Mouse (Mus musculus) spleen, postnatal 14 days (tissue): ENCODE data around the gene Bcar3.
A peak's percentile ranks its signal among the peaks of the same experiment; 100 is the strongest.
"Not testable (repeated sequence)": the region's sequence is repeated elsewhere in the genome, so short reads cannot be mapped to it uniquely, and the experiment has no call there.

Experiments used
- DNase-seq, 2 experiments: peaks; one replicate each; pipeline ENCODE4 v3.0.0; 2021 to 2022; ENCODE audit warnings: low spot score in 2 of 2

Gene Bcar3

DNA sequence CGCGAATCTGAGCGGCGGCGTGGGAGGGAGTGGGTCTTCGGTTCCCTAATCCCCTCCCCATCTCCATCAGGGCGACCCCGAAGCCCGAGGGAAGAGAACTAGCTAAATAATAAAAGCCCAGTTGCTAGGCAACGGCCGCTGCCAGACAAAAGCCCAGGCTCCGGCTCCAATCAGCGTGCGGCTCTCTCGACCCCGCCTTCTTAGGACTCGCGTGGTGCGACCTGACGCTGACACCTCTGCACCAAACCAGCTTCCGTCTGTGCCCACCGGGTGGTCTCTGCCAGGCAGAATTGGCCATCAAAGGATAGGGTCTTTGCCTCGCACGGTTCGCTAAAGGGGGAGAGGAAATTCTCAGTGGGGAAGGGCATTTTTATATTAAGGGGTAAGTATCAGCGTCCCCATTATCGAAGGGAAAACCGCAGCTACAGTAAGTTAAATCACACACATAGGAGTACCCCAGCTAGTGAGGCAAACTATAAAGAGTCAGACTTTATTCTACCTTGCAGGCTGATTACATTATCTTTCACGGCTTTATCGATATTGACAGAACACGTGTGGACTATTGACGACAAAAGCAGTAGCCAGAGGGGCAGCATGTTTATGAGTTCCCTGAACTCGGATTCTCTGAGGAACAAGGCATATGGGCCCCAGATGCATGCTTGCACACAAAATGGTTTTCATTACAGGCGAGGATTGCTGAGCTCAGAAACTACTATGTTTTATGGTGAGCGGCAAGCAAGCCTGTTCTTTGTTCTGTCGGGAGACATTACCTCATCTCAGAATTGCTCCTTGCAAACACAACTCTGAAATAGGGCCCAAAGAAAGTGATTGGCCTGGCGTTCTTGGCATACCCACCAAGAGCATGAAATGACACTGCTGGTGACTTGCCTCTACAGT lies at the start of gene Bcar3:
TSS of gene Bcar3 (plus strand) at position 183 of the 897 bp plus-strand sequence.
- DNase-seq, result peak; percentile 56 to 70

DNA sequence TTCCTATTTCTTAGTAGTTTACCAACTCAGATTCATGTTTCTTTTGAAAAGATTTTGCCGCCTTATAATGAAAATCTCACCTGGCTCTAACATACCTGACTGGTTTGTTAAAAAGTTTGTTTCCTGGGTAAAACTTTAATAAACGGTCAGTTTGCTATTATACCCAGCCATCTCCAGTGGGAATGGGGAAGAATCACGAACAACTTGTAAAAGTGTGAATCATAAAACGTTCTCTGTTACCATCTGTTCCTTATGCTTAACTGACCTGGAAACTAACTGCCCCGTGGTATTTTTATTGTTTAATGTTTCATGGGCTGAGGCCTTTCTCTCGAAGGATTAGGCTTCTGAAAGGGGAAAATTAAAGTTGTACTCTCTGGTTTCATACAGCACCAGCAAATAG lies 49.2 kb upstream of the Bcar3 start:
- no peak for DNase-seq

DNA sequence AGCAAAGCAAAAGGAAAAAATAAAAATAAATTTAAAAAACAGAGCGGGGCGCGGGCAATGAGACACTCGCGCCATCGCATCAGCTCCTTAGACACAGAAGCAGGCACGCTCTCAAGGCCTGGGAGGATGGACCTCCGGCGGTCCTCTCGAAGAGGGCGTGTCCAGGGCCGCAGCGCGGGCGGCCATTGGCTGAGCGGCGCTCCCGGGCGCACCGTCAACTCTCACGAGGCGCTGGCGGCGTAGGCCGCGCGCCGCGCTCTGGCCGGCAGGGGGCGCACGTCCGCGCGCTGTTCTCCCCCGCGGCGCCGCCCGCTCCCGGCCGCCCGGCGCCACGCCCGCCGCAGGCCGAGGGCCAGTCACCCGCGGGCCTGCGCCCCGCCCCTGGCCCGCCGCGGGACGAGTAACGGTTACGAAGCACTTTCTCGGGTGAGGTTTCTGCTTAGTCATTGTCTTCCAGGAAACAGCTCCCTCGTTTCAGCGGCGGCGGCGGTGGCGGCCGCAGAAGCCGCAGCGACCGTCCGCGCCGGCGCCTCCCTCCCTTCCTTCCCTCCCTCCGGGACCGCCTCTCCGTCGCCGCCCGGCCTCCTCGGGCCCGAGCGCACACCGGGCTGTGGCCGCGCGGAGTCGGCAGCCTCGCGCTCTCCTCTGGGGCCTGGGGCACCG lies 48.6 kb upstream of the Bcar3 start, which contains the start of gene Gclm:
TSS of gene Gclm (plus strand) at position 343 of the 663 bp plus-strand sequence.
- peak; percentile 84 to 91 for DNase-seq

DNA sequence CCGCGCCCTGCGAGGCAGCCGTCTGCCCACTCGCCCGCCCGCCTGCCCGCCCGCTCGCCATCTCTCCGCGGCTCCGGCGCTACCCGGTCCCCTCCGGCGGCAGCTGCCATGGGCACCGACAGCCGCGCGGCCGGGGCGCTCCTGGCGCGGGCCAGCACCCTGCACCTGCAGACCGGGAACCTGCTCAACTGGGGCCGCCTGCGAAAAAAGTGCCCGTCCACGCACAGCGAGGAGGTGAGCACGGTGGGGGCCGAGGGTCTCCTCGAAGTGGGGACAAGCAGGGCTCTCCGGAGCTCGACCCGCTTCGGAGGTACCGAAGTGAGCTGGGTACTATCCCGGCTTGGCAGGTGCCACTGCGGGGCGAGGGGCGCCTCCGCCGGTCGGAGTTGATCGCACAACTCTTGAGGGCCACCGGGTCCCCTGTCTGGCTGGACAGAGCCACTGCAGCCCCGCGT lies 48.0 kb upstream of the Bcar3 start:
- DNase-seq, result peak; percentile 40 to 58

DNA sequence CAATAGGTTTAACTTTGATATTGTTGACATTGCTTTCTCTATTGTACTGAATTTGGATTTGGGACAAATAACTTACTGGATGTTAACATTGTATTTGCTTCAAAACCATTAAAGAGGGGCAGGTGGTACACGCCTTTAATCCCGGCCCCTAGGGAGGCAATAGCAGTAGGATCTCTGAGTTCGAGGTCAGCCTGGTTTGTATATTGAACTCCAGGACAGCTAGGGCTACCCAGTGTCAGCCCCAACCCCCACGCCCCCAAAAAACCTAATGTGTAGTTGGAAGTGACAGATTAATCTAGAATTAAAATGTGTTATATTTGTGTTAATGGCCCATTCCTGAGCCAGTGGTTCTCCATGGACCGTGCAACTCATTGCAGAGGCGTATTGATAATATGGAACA lies 47.5 kb upstream of the Bcar3 start:
- DNase-seq, result no peak

DNA sequence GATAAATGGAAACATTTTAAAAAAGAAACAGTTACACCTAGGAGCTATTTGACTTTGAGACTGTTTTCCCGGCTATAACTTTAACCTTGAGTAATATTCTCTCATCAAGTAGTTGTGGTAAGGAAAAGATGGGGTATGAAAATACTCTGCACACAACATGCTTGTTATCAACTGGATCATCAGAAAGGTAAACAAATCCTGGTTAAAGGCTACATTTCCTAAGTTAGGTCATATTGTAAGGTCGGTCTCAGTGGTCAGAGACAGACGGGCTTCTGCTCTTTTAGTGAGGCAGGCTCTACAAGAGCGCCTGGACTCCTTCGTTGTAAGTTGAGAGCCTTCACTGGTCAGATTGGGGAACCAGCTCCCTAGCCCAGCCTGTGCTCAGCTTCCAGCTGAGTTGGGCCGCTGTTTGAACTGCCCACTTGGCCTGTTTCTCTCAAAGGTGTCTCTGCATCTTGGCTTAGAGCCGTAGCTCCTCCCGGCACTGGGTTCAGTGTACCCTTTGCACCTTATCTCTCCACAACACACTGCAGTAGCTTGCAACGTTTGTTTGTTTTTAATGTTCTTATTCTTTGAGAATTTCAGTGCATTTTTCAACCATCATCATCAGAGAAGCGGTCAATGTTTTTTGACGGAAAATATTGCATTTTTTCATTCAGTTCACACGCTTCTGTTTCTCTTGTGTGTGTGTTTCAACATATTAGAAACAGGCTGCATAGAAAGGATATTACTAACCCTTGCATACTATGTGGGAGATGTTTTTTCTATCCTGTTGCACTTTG lies 46.8 kb upstream of the Bcar3 start:
- peak in 1 of 2 experiments; percentile 36 for DNase-seq

DNA sequence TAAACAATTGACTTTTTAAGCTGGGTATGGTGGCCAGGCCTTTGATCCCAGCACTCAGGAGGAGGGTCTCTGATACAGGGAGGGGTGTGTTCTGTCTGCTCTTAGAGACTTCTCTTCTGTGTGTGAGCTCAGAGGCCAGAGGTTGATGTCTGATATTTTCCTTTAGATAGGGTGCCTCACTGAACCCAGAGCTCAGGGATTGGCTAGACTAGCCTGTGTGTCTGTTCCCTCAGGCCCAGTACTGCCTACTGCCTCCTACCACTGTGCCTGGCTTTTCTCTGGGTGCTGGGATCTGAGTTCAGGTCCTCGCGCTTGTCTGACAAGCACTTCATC lies 46.2 kb upstream of the Bcar3 start:
- DNase-seq, result no peak

DNA sequence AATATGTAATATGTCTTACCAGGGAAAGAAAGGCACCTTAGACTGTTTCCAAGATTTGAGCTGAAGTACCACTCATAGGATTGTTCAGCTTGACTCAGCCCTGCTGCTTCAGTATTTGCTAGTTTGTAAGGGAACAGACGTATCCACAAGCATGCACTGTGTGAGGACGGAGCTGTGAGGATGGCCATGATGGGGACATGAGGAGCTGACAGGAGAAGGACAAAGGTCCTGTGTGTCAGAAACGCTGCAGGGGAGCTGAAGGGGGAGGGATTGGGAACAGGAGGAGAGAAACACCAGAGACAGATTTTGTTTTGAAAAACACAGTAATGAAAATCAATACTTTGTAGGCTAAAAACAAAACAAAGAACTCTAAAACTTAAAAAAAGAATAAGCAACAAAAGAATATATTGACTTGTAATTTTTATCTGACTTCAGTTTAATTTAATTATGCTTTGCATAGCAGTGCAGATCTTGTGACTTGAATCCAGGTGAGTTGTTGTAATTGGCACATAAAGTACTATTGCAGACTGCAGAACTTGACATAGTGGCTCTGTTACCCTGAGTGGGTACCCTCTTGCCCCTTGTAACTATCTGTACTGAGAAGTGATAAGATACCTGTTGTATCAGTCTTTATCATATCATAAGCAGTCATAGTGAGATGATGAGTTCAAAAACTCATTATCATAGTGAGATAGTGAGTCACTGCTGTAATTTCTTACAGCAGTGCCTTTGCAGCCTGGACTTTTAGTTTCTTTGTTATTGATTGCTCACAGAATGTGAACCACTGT lies 41.3 kb upstream of the Bcar3 start:
- no peak for DNase-seq

DNA sequence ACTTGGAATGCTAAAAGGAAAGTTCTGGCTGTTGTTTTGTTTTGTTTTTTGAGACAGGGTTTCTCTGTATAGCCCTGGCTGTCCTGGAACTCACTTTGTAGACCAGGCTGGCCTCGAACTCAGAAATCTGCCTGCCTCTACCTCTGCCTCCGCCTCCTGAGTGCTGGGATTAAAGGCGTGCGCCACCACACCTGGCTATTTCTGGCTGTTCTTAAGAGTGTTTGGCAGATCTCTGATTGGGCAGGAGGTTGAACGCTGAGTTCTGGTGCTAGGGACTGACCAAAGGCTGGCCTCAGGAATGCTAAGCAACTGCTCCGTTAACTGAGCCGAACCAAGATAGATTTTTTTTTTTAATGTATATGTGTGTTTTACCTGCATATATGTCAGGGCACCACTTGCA lies 39.9 kb upstream of the Bcar3 start:
- not testable (repeated sequence) for DNase-seq

DNA sequence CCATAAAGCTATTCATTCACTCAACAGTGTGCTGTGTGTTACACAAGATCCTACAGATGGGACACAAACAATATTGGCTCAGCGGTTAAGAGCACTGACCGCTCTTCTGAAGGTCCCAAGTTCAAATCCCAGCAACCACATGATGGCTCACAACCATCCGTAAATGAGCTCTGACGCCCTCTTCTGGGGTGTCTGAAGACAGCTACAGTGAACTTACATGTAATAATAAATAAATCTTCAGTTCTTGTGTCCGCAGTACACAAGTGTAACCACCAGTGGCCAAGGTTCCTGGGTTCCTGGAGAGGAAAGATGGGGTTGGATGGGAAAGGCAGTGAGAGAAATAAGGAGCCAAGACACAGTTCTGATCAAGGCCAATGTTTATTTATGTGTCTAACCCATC lies 23.9 kb upstream of the Bcar3 start:
- no peak for DNase-seq

DNA sequence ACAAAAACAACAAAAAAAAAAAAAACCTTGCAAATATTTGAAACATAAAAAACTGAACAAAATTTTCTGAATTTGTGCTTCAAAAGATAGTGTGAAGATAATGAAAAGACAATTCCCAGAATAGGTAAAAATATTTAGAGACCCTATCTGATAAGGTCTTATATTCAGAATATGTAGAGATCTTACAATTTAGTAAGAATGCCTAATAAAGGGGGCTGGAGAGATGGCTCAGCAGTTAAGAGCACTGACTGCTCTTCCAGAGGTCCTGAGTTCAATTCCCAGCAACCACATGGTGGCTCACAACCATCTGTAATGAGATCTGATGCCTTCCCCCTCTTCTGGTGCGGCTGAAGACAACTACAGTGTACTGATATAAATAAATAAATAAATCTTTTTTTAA lies 21.4 kb upstream of the Bcar3 start:
- not testable (repeated sequence) for DNase-seq

DNA sequence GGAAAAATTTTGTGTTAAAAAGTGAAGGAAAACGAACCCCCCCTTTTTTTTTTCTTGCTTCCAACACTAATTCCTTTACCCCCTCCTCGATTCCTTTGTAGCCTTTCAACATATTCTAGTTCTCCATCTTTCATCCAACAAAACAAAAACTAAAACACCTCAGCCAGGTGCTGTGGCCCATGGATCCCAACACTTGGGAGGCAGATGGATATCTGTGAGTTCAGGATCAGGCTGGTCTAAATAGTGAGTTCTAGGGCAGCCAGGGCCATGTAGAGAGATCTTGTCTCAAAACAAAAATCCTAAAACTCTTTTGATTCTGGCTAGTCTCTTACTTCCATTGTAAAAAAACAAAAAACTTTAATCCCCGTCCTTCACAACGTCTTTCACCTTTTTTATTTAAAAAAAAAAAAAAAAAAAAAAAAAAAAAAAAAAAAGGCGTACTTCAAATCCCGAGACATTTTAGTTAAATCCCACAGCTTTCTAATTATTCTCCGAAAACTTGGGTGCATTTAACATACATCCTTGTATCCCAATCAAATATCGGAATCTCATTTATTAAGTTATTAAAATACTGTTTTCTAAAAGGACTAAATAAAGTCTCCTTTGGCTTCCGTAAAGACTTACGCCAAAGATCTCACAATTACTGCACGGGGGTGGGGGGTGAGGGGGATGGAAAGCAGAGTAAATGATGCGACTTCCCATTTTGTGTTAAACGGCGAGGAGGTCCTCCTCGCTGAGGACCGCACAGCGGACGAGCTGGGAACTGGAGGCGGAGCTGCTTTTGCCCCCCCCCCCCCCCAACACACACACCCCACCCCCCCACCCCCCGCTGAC lies 20.3 kb upstream of the Bcar3 start:
- no peak for DNase-seq

DNA sequence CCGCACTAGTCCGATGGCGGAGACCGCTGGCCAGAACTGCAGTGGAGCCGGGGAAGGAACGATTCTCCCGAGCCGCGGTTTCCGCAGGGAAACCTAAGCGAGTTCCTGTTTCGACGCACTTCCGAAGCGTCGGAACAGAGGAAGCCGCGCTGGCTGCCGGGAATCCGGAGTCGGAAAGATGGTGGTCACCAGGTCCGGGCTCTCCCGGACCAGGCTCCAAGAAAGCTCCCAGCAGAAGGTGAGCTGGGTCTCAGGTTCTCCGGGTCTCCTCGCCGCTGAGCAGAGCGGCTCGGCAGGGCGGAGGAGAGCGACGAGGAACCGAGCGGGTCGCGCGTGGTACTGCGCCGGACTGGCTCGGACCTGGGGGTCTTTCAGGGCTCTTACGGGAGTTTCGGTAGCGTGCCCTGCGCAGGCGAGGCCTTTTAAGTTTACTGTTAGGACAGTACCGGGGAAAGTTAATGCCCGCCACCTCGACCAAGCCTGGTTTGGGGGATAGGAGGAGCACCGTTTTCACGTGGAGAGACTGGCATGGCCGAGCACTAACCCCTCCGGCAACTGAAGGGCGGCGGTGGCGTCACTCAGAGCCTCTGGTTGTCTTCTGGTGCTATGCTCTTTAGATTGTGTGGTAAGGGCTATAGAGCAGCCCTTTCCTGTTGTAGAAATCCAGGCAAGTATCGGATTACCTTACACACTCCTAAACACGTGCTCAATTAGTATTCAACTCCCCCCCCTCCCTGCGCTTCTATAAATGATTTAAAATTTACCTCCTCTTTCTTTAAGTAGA lies 19.5 kb upstream of the Bcar3 start, which contains the start of gene Dnttip2:
TSS of gene Dnttip2 (plus strand) at position 148 of the 784 bp plus-strand sequence.
- peak; percentile 74 to 84 for DNase-seq

DNA sequence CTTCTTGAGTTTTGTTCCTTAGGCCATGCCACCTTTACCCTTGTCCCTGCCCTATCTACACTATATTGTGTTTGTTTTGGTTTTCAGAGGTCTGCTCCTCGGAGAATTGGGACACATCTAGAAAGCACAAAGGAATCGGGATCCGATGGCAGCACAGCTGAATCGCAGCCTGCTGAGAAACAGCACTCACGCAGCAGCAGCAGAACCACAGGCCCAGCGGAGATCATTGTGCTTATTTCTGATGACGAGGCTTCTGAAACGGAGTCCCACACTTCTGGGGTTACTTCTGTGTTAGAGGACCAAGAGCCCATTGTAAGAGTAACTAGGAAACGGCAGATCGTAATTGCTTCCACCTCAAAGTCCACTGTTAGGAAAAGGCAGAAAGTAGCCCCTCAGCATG lies 18.8 kb upstream of the Bcar3 start:
- DNase-seq, result no peak

DNA sequence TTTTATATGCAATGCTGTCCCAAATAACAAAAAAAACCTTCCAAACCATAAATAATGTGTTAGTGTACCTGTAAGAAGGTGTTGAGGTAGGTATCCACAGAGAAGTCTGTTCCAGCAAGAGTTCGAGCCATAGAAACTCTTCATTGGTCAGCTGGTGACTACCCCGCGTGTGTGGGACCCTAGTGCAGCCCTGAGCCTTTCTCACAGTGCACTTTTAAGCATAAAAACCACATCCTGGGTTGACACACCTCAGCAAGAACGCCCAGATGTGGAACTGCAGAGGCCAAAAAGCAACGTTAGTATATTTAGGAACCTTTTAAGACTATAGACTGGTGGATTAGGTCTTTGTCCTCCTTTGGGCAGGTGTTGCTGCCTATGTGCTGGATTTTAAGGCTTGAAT lies 6.7 kb upstream of the Bcar3 start:
- no peak for DNase-seq

DNA sequence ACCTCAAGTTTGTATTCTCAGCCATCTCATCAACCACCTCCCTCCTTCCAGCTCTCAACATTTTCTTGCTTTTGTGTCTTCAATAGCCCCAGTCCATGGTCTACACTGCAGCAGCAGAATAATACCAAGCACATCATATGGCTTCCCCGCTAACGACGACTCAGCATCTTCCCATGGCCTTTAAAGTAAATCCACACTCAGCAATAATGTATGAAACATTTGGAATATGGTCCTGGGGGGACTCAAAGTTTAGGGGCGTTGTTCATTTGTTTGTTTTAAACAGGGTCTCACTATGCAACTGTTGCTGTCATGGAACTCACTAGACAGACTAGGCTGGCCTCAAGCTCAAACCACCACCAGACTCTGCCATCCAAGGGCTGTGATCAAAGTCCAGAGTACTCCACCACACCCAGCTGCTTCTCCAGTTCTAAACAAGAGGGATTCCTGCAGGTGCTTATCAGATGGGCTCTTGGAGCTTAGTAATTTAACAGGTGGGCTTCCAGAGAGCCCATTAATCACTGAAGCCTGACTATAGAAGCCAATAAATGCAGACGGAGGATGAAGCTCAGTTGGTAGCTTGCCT lies 5.2 kb upstream of the Bcar3 start:
- DNase-seq, result no peak

DNA sequence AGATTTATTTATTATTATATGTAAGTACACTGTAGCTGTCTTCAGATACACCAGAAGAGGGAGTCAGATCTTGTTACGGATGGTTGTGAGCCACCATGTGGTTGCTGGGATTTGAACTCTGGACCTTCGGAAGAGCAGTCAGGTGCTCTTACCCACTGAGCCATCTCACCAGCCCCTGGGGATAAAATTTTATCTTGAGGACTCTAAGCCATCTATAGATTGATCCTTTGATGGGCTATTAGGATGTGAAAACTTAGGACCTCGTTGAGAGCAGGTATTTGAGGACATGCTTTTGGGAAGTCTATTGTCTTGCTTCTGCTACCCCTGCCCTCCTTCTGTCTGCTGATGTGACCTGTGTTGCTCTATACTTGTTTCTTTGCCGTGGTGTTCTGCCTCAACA lies 4.6 kb upstream of the Bcar3 start:
- not testable (repeated sequence) for DNase-seq

DNA sequence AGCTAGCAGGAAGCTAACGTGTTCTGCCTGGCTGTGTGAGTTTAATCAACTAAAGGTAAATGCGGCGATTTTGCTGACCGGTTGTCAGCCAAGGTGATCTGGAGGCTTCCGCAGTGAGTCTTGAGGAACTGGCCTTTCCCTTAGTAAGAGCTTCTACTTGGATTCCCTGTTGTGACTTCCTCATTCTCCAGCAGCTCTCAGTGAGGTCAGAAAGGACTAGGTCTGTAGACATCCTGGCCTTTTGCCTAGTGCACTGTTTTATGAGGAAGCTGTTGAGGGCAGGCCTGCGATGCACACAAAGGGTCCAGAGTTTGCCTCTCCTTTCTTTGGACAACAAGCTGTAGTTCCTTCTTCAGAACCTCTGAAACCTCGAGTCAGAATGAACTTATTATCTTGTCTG lies 3.2 kb upstream of the Bcar3 start:
- DNase-seq, result no peak

DNA sequence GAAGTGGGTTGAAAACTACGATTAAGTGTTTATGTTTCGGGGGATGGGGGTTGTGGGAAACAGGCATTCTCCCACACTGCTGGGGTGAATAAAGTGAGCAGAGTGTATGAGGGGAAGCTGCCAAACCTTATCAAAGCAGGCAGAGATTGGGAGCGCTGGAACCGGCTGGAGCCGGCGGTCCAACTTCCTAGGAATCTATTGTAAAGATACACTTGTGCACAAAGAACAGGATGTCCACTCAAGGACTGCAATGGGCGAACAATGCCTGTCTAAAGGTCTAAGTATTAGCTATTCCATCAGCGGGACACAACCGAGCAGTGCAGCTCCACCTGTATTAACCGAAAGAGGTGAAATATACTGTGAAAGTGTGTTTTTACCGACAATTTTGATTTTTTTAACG lies 2.1 kb upstream of the Bcar3 start:
- DNase-seq, result no peak
